Mouse (Mus musculus) forebrain, embryonic 13.5 days (tissue): ENCODE data around the gene Zdhhc3. TPM values are rescaled to one million over a fixed set of nuclear protein-coding genes. Genes with fewer than 3 reads are reported as not detected.

Experiments
- ATAC-seq: fragments of 200-750 bp; cut with Nextera tagmentation; 2 replicates; pipeline ENCODE4 v1.8.0; 2017
- H3K27ac ChIP-seq: fragments of 300-500 bp; sonication (generic); 2 replicates; pipeline ENCODE4 v1.5.1; 2015; ENCODE audit warnings: inconsistent platforms, mild to moderate bottlenecking, moderate library complexity
- H3K27me3 ChIP-seq: fragments of 300-500 bp; sonication (generic); 2 replicates; pipeline ENCODE4 v1.6.1; 2015; ENCODE audit warnings: mild to moderate bottlenecking, inconsistent platforms
- H3K36me3 ChIP-seq: fragments of 300-500 bp; sonication (generic); 2 replicates; pipeline ENCODE4 v1.6.1; 2015; ENCODE audit warnings: mild to moderate bottlenecking, inconsistent platforms; ENCODE audit not compliant: poor library complexity, severe bottlenecking
- H3K4me1 ChIP-seq: fragments of 300-500 bp; sonication (generic); 2 replicates; pipeline ENCODE4 v1.6.1; 2015; ENCODE audit warnings: inconsistent platforms
- H3K4me2 ChIP-seq: fragments of 300-500 bp; sonication (generic); 2 replicates; pipeline ENCODE4 v1.6.1; 2015; ENCODE audit warnings: inconsistent platforms, mild to moderate bottlenecking, moderate library complexity
- H3K4me3 ChIP-seq: fragments of 300-500 bp; sonication (generic); 2 replicates; pipeline ENCODE4 v1.5.1; 2015; ENCODE audit warnings: mild to moderate bottlenecking, inconsistent platforms
- H3K9ac ChIP-seq: fragments of 300-500 bp; sonication (generic); 2 replicates; pipeline ENCODE4 v1.6.1; 2015; ENCODE audit warnings: mild to moderate bottlenecking, inconsistent platforms
- H3K9me3 ChIP-seq: fragments of 300-500 bp; sonication (generic); replicated peaks from 2 replicates; pipeline ENCODE4 v1.6.1; 2016; ENCODE audit warnings: inconsistent platforms
- WGBS: fragments of 180-500 bp; shearing (Covaris S2); methylation state at CpG from one replicate; pipeline ENCODE4 v1.1.7; 2015; 5-methylcytosine and 5-hydroxymethylcytosine counted together
- polyA plus RNA-seq: library from polyadenylated mRNA; unstranded; fragments of >200 nt; fragmentation: Nextera tagmentation; extraction: Ambion mirVana; gene quantifications from 2 replicates; pipeline ENCODE4 v1.2.1, GENCODE M21; 2015

The Zdhhc3 gene
- polyA plus RNA-seq, 1 experiment from 2014 or later, result 66.8 TPM

- Histone ChIP-seq H3K4me3 (no peak overlapping the region), H3K9ac (no peak overlapping the region), H3K4me2 (no peak overlapping the region), H3K27me3 (no peaks in the 10 kb centered on the region), H3K9me3 (no peaks in the 10 kb centered on the region), H3K27ac (no peak overlapping the region), H3K36me3 (peaks cover 18% of the 10 kb centered on the region), H3K4me1 (peaks cover 20% of the 10 kb centered on the region)
- ATAC-seq, result no peak
- WGBS, result 94% methylated on average over 7 of the region's 7 CpGs
Observed at GRCm38 (mm10) chr9:123109188-123109587, 3.8 kb downstream of the Zdhhc3 start.

DNA sequence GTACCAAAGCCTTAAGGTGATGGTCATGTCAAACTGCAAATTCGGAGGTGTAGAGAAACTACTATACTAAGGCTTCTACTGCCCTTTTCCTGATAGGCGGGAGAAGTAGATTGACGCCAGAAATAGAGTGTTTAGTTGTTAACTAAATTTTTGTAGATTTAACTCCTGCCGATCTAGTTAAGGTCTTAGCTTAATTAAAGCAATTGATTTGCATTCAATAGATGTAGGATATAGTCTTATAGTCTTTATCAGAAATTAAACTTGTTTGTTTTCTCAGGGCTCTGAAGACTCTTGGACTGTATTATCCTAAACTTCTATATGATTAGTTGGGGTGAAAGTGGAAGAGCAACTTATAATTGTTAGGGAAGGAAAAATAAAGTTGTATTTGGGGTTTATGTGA is 5.8 kb downstream of the Zdhhc3 start:
- peaks cover 11% of the 10 kb centered on the region for H3K4me1 ChIP-seq
- WGBS, result 94% methylated on average over 4 of the region's 4 CpGs
- H3K9me3 ChIP-seq, result no peaks in the 10 kb centered on the region
- no peak overlapping the region for H3K4me2 ChIP-seq
- H3K27me3 ChIP-seq, result no peaks in the 10 kb centered on the region
- no peak overlapping the region for H3K9ac ChIP-seq
- no peak for ATAC-seq
- H3K27ac ChIP-seq, result no peak overlapping the region
- peaks cover 21% of the 10 kb centered on the region for H3K36me3 ChIP-seq
- H3K4me3 ChIP-seq, result no peak overlapping the region

DNA sequence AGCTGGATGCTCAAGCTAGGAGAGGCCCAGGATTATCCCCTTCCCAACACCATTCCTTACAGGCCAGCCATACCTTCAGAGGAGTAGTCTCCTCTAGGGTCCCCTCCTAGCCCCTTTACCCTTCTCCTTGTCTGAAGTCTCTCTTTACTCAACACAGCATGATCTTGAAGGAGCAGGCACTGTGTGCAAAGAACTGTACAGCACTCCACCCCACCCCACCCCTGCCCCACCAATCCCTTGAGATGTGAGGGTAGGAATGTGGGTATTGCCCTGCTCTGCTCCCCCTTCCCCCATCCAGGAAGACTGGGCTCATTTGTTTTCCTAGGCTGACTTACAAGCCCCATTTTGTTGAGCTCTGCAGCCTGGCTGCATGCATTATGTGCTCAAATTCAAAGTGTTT is 8.6 kb downstream of the Zdhhc3 start:
- H3K4me3 ChIP-seq, result no peak overlapping the region
- H3K4me1 ChIP-seq, result no peaks in the 10 kb centered on the region
- no peaks in the 10 kb centered on the region for H3K9me3 ChIP-seq
- no peak overlapping the region for H3K9ac ChIP-seq
- H3K36me3 ChIP-seq, result peaks cover 34% of the 10 kb centered on the region
- H3K4me2 ChIP-seq, result no peak overlapping the region
- H3K27ac ChIP-seq, result no peak overlapping the region
- H3K27me3 ChIP-seq, result no peaks in the 10 kb centered on the region
- no peak for ATAC-seq

DNA sequence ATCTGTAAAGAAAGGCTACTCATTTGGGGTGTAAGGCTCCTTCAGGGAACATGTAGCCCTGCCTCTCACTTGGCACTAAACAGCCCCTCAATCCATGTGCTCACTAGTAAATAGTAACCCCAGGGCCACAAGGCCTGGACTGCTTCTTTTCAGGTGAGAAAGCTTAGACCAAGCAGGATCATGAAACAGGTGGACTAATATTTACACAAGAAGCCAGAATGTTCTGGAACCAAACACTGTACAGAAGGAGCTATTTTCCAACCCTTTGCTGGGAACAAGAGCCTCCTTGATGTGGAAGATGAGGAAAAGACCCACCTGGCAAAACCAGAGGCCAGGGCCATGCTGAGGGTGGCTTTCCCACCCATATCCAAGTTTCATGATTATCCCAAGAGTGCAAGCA is 9.6 kb downstream of the Zdhhc3 start:
- H3K9me3 ChIP-seq, result no peaks in the 10 kb centered on the region
- no peaks in the 10 kb centered on the region for H3K27me3 ChIP-seq
- no peaks in the 10 kb centered on the region for H3K4me1 ChIP-seq
- no peak overlapping the region for H3K4me2 ChIP-seq
- no peak for ATAC-seq
- H3K27ac ChIP-seq, result no peak overlapping the region
- H3K9ac ChIP-seq, result no peak overlapping the region
- no peak overlapping the region for H3K4me3 ChIP-seq
- H3K36me3 ChIP-seq, result peaks cover 39% of the 10 kb centered on the region

GRCm38 (mm10) chr9:123099631-123100455 is 13.2 kb downstream of the Zdhhc3 start:
- H3K36me3 ChIP-seq, result peaks cover 61% of the 10 kb centered on the region
- H3K9me3 ChIP-seq, result no peaks in the 10 kb centered on the region
- no peak for ATAC-seq
- no peaks in the 10 kb centered on the region for H3K27me3 ChIP-seq
- H3K4me3 ChIP-seq, result no peak overlapping the region
- no peak overlapping the region for H3K27ac ChIP-seq
- no peaks in the 10 kb centered on the region for H3K4me1 ChIP-seq
- 97% methylated on average over 16 of the region's 16 CpGs for WGBS
- H3K4me2 ChIP-seq, result no peak overlapping the region
- H3K9ac ChIP-seq, result no peak overlapping the region

DNA sequence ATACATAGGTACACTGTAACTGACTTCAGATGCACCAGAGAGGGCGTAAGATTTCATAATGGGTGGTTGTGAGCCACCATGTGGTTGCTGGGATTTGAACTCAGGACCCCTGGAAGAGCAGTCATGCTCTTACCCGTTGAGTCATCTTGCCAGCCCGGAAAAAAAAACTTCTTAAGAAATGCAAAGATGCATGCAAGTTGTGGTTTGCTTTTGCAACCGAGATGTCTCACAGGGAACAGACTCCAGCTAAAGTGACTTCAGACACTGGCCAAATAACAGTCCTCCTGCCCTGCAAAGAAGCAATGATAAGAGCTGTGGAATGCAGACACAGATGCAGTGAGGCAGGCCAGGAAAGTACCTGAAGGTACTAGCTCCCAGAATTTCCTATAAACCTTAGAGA is 22.2 kb downstream of the Zdhhc3 start:
- no peak for ATAC-seq
- Histone ChIP-seq H3K36me3 (peaks cover 72% of the 10 kb centered on the region), H3K4me3 (no peak overlapping the region), H3K27ac (no peak overlapping the region), H3K4me1 (no peaks in the 10 kb centered on the region), H3K4me2 (no peak overlapping the region), H3K9me3 (no peaks in the 10 kb centered on the region), H3K27me3 (no peaks in the 10 kb centered on the region), H3K9ac (no peak overlapping the region)
- 94% methylated on average over 4 of the region's 4 CpGs for WGBS

- Histone ChIP-seq H3K27ac (no peak overlapping the region), H3K4me1 (no peaks in the 10 kb centered on the region), H3K27me3 (no peaks in the 10 kb centered on the region), H3K4me3 (no peak overlapping the region), H3K36me3 (peaks cover 82% of the 10 kb centered on the region), H3K4me2 (no peak overlapping the region), H3K9me3 (no peaks in the 10 kb centered on the region), H3K9ac (no peak overlapping the region)
- no peak for ATAC-seq
- WGBS, result 87% methylated on average over 3 of the region's 3 CpGs
Observed at GRCm38 (mm10) chr9:123087558-123087957, 25.4 kb downstream of the Zdhhc3 start.

DNA sequence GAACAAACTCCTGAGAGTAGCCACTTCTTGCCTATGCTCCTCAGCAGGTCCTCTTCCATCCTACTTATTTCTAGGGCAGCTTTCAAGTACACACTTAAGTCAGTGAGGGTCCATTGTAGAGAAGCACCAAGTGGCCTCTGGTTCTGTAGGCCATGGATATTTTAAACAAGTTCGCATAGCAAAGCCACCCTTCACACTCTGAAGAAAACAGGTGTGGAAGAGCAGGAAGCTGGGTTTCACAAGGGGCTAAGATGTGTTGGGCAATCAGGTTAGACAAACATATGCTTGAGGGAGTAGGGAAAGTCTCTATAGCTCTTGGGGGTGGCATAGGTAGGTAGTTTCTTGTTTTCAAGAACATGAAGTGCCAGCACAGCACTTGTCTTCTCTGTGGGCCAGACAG is 27.6 kb downstream of the Zdhhc3 start:
- no peaks in the 10 kb centered on the region for H3K9me3 ChIP-seq
- WGBS, result 97% methylated on average over 1 of the region's 1 CpGs
- H3K9ac ChIP-seq, result no peak overlapping the region
- H3K36me3 ChIP-seq, result peaks cover 96% of the 10 kb centered on the region
- no peaks in the 10 kb centered on the region for H3K4me1 ChIP-seq
- no peak overlapping the region for H3K4me3 ChIP-seq
- H3K27ac ChIP-seq, result no peak overlapping the region
- no peak overlapping the region for H3K4me2 ChIP-seq
- ATAC-seq, result no peak
- H3K27me3 ChIP-seq, result no peaks in the 10 kb centered on the region

DNA sequence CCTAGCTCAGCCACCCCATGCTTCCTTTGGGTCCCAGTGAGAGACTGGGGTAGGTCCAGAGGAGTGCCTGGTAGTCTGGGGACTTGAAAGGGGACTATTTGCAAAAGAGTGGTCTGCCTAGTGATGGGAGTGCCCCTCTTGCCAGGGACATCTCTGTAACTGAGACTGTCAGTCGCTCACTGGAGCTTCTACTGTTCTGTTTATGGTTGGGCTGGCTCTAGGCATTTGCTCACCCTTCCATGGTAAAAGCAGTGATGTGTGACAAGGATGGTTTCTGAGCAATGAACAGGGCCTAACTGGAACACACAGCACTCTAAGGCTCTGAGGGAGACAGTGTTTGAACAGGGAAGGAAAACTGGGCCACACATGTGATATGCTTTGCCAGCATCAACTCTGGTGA is 32.2 kb downstream of the Zdhhc3 start:
- Histone ChIP-seq H3K27me3 (no peaks in the 10 kb centered on the region), H3K4me3 (no peak overlapping the region), H3K9me3 (no peaks in the 10 kb centered on the region), H3K9ac (no peak overlapping the region), H3K27ac (no peak overlapping the region), H3K4me2 (no peak overlapping the region), H3K4me1 (no peaks in the 10 kb centered on the region), H3K36me3 (peaks cover 95% of the 10 kb centered on the region)
- WGBS, result 71% methylated on average over 1 of the region's 1 CpGs
- no peak for ATAC-seq

DNA sequence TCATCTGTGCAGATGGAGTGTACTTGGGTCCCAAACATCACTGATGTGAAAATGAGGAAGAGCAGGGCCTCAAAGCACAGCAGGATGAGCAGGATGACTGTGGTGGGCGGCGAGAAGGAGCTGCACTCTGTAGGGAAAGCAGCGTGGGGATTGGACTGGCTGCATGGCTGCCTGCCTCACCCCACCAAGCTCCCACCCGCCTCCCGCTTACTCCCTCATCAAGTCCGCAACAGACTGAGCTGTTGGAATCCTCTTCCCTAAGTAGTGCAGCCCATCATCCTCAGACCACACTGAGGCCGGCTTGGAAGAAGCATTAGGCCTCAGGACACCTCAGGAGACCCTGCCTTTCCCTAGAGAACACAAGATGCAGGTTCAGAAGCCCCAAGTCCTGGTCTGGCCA is 32.6 kb downstream of the Zdhhc3 start:
- no peaks in the 10 kb centered on the region for H3K9me3 ChIP-seq
- peaks cover 95% of the 10 kb centered on the region for H3K36me3 ChIP-seq
- ATAC-seq, result no peak
- no peak overlapping the region for H3K27ac ChIP-seq
- WGBS, result 94% methylated on average over 7 of the region's 7 CpGs
- H3K4me3 ChIP-seq, result no peak overlapping the region
- H3K9ac ChIP-seq, result no peak overlapping the region
- H3K27me3 ChIP-seq, result no peaks in the 10 kb centered on the region
- no peaks in the 10 kb centered on the region for H3K4me1 ChIP-seq
- no peak overlapping the region for H3K4me2 ChIP-seq

DNA sequence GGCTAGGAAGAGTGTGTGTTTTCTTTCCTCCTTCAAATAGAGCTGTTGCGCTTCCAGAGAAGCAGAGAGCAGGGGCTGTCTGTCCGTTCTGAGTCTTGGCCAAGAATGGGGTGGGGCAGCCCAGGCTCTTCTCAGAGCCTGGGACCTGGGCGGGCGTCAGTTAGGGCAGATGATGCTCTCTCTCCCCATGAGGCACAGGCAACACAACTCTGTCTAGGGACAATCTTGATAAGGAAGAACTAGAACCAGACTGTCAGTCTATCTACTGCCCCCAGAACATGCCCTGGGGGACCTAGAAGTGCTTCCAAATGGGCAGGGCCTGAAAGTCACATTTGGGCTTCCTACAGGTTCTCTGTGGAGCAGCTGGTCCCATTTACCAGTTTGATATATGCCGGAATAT is 33.9 kb downstream of the Zdhhc3 start:
- Histone ChIP-seq H3K4me1 (no peaks in the 10 kb centered on the region), H3K27ac (no peak overlapping the region), H3K9ac (no peak overlapping the region), H3K4me3 (no peak overlapping the region), H3K4me2 (no peak overlapping the region), H3K36me3 (peaks cover 95% of the 10 kb centered on the region), H3K27me3 (no peaks in the 10 kb centered on the region), H3K9me3 (no peaks in the 10 kb centered on the region)
- ATAC-seq, result no peak
- 89% methylated on average over 5 of the region's 5 CpGs for WGBS

- 90% methylated on average over 3 of the region's 3 CpGs for WGBS
- no peak overlapping the region for H3K27ac ChIP-seq
- H3K9ac ChIP-seq, result no peak overlapping the region
Observed at GRCm38 (mm10) chr9:123060172-123060571, 52.8 kb downstream of the Zdhhc3 start.

GRCm38 (mm10) chr9:123058724-123059292 is 54.2 kb downstream of the Zdhhc3 start:
- Histone ChIP-seq H3K36me3 (no peaks in the 10 kb centered on the region), H3K4me2 (no peak overlapping the region), H3K4me3 (no peak overlapping the region), H3K27me3 (no peaks in the 10 kb centered on the region), H3K27ac (no peak overlapping the region), H3K9me3 (no peaks in the 10 kb centered on the region), H3K4me1 (no peaks in the 10 kb centered on the region), H3K9ac (no peak overlapping the region)
- ATAC-seq, result no peak

More at GRCm38 (mm10) chr9:123060172-123060571, 52.8 kb downstream of the Zdhhc3 start:
- no peaks in the 10 kb centered on the region for H3K27me3 ChIP-seq
- no peak overlapping the region for H3K4me3 ChIP-seq
- no peak overlapping the region for H3K4me2 ChIP-seq
- no peaks in the 10 kb centered on the region for H3K9me3 ChIP-seq
- no peaks in the 10 kb centered on the region for H3K4me1 ChIP-seq
- no peak for ATAC-seq
- no peaks in the 10 kb centered on the region for H3K36me3 ChIP-seq
